Mouse (Mus musculus): Measurements from ENCODE around the gene Tnik. TPM values are rescaled to one million over a fixed set of nuclear protein-coding genes. Genes with fewer than 3 reads are reported as not detected.

Tnik gene
- polyA plus RNA-seq, 1 experiment from 2014 or later, result 1.9 TPM

DNA sequence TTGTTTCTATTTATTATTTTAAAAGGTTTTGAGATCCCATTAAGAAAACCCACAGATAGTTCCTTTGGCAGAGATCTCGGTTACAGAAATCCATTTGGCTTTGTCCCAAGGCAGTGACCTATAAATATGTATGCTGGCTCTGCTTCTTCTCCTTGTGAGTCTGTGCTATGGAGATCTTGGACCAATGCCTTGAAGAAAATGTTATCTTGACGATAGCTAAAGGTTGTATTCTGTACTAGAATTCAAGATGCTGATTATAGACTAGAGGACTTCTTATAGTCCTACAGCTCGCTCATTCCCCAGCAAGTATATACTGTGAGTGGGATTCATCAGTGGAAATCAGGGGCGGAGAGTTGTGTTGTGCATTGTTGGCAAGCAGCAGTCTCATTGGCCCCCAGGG, 178.5 kb downstream of the Tnik start:
- 62% methylated on average over 4 of the region's 4 CpGs for WGBS (ENCODE audit: insufficient replicate concordance)

DNA sequence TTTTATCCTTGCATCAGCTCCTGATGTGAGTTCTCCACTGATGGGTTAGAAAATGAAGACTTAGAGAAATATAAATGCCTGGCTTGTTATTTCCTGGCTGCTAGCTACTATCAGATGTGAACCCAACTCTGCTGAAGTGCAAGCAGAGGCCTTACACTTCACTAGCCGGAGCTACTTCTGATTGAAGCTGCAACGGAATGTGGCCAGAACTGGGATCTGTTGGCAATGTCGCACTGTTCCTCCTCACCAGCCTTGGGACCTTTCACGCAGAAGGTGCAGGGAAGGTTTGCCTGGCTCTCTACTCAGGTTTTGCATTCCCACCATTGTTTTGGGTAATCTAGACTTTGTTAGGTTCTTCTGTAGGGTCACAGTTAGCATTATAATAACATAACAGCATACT, 179.1 kb downstream of the Tnik start:
- no peak for ATAC-seq (ENCODE audit: insufficient read depth)
- no peak overlapping the region for H3K27ac ChIP-seq (replicated peaks)
- H3K4me2 ChIP-seq, result no peak overlapping the region
- H3K4me3 ChIP-seq (replicated peaks), result no peak overlapping the region
- no peaks in the 10 kb centered on the region for H3K36me3 ChIP-seq (replicated peaks)
- no peaks in the 10 kb centered on the region for H3K9me3 ChIP-seq (replicated peaks)
- H3K4me1 ChIP-seq (replicated peaks), result no peaks in the 10 kb centered on the region
- 79% methylated on average over 4 of the region's 4 CpGs for WGBS (ENCODE audit: insufficient replicate concordance)
- no peak overlapping the region for H3K9ac ChIP-seq
- H3K27me3 ChIP-seq, result no peaks in the 10 kb centered on the region

More for the DNA sequence above, 178.5 kb downstream of the Tnik start:
- no peak overlapping the region for H3K4me3 ChIP-seq (replicated peaks)
- H3K36me3 ChIP-seq (replicated peaks), result no peaks in the 10 kb centered on the region
- no peak overlapping the region for H3K4me2 ChIP-seq
- no peaks in the 10 kb centered on the region for H3K4me1 ChIP-seq (replicated peaks)
- no peaks in the 10 kb centered on the region for H3K27me3 ChIP-seq
- H3K9ac ChIP-seq, result no peak overlapping the region
- H3K9me3 ChIP-seq (replicated peaks), result no peaks in the 10 kb centered on the region
- ATAC-seq (ENCODE audit: insufficient read depth), result no peak
- H3K27ac ChIP-seq (replicated peaks), result no peak overlapping the region

DNA sequence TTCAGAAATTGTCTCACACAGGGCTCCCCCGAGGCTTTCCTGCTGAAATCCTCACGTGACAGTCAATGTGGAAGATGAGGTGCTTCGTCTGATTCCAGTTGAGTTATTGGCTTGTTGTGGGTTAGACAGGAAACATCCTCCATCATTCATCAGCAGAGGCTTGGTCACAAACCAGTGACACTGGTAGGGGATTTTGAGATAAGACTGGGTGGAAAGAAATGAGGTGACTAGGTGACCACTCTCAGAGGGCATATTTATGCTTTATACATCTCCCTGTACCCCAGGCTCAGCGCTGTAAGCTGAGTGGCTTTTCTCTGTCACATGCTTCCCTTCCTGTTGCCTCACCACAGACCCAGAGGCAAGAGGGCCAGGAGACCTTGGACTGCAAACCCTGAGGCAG, 184.9 kb downstream of the Tnik start:
- H3K27me3 ChIP-seq, result no peaks in the 10 kb centered on the region
- H3K4me2 ChIP-seq, result no peak overlapping the region
- no peak for ATAC-seq (ENCODE audit: insufficient read depth)
- H3K9me3 ChIP-seq (replicated peaks), result no peaks in the 10 kb centered on the region
- H3K4me1 ChIP-seq (replicated peaks), result no peaks in the 10 kb centered on the region
- 37% methylated on average over 4 of the region's 4 CpGs for WGBS (ENCODE audit: insufficient replicate concordance)
- no peak overlapping the region for H3K27ac ChIP-seq (replicated peaks)
- H3K4me3 ChIP-seq (replicated peaks), result no peak overlapping the region
- H3K36me3 ChIP-seq (replicated peaks), result no peaks in the 10 kb centered on the region
- H3K9ac ChIP-seq, result no peak overlapping the region

DNA sequence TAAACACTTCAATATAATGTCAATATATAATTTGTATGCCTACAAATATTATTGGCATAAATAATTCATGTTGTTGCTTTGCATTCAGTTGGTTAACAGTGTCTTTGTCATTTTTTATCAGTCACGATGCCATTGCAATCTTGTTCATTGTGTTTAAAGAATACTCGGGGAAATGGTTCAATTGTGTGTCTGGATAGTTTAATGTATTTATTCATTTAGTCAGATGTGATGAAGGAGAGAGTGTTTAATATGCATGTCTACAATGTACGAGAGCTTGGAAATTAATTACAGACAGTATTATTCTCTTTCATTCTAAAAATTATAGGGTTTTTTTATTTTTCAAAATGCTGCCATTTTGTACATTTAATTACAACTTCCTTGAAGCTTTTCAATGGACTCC, 190.4 kb downstream of the Tnik start:
- Histone ChIP-seq H3K27ac (replicated peaks) (no peak overlapping the region), H3K4me3 (replicated peaks) (no peak overlapping the region), H3K9ac (no peak overlapping the region), H3K4me2 (no peak overlapping the region), H3K4me1 (replicated peaks) (no peaks in the 10 kb centered on the region), H3K9me3 (replicated peaks) (no peaks in the 10 kb centered on the region), H3K36me3 (replicated peaks) (no peaks in the 10 kb centered on the region), H3K27me3 (no peaks in the 10 kb centered on the region)
- 64% methylated on average over 3 of the region's 3 CpGs for WGBS (ENCODE audit: insufficient replicate concordance)
- no peak for ATAC-seq (ENCODE audit: insufficient read depth)

DNA sequence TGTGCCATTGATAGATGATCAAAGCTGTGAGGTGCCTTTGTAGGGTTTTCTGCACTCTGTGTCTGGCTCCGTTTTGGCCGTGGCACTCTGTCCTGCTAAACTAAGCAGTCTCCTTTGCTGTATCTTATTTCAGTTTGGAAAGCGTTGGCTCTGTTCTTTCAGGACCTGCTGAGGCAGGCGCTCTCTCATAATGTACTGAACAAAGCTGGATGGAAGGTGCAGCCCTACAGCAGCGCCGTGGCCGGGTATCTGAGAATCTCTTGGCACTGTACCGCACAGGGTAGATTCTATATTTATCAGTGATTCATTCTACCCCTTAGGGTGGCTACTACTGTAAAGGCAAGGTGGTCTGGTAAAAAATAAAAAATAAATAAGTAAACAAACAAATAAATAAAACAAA, 193.8 kb downstream of the Tnik start:
- Histone ChIP-seq H3K27ac (replicated peaks) (no peak overlapping the region), H3K4me1 (replicated peaks) (no peaks in the 10 kb centered on the region), H3K27me3 (no peaks in the 10 kb centered on the region), H3K4me3 (replicated peaks) (no peak overlapping the region), H3K4me2 (no peak overlapping the region), H3K9me3 (replicated peaks) (no peaks in the 10 kb centered on the region), H3K9ac (no peak overlapping the region), H3K36me3 (replicated peaks) (no peaks in the 10 kb centered on the region)
- WGBS (ENCODE audit: insufficient replicate concordance), result 73% methylated on average over 8 of the region's 8 CpGs
- ATAC-seq (ENCODE audit: insufficient read depth), result no peak

DNA sequence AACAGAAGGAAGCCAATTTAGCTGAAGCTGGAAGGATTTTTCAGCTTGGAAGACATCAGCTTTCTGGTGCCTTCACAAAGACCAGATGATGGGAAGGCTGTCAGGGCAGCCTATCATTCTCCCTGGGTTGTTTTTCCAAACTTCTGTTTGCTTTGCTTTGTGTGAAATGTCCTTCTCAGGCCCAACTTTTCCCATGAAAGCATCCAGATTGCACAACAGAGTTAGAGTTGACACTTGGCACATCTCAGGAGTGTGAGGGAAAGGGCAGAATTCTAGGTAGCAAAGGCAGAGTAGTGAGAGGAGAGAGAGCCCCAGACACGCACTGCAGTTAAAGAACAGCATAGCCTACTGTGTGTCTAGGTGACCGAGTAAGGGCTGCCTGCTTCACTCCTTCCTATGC, 194.5 kb downstream of the Tnik start:
- no peak overlapping the region for H3K9ac ChIP-seq
- no peaks in the 10 kb centered on the region for H3K4me1 ChIP-seq (replicated peaks)
- H3K27ac ChIP-seq (replicated peaks), result no peak overlapping the region
- no peak overlapping the region for H3K4me2 ChIP-seq
- H3K27me3 ChIP-seq, result no peaks in the 10 kb centered on the region
- WGBS (ENCODE audit: insufficient replicate concordance), result 60% methylated on average over 2 of the region's 2 CpGs
- ATAC-seq (ENCODE audit: insufficient read depth), result no peak
- no peaks in the 10 kb centered on the region for H3K9me3 ChIP-seq (replicated peaks)
- H3K36me3 ChIP-seq (replicated peaks), result no peaks in the 10 kb centered on the region
- H3K4me3 ChIP-seq (replicated peaks), result no peak overlapping the region

DNA sequence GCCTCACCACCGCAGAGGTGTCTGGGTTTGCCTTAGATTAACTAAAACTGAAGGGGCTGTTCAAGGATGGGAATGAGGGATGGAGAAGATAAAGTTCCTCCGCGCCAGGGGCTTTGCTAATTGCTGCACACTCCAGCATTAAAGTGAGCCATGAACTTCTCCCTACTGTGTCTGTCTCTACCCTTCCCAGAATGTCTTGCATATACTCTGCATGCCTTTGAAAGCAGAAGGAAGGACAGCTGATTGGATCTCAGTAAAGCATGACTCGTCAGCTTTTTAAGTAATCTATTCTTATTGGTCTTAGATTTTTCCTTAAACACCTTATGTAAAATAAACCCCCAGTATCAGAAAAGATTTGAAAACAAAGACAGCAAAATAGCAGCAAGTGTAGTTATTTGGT, 203.7 kb downstream of the Tnik start:
- WGBS (ENCODE audit: insufficient replicate concordance), result 59% methylated on average over 4 of the region's 4 CpGs
- H3K9me3 ChIP-seq (replicated peaks), result no peaks in the 10 kb centered on the region
- H3K27me3 ChIP-seq, result no peaks in the 10 kb centered on the region
- no peak for ATAC-seq (ENCODE audit: insufficient read depth)
- H3K4me3 ChIP-seq (replicated peaks), result no peak overlapping the region
- H3K9ac ChIP-seq, result no peak overlapping the region
- no peak overlapping the region for H3K27ac ChIP-seq (replicated peaks)
- H3K4me2 ChIP-seq, result no peak overlapping the region
- H3K4me1 ChIP-seq (replicated peaks), result no peaks in the 10 kb centered on the region
- no peaks in the 10 kb centered on the region for H3K36me3 ChIP-seq (replicated peaks)

DNA sequence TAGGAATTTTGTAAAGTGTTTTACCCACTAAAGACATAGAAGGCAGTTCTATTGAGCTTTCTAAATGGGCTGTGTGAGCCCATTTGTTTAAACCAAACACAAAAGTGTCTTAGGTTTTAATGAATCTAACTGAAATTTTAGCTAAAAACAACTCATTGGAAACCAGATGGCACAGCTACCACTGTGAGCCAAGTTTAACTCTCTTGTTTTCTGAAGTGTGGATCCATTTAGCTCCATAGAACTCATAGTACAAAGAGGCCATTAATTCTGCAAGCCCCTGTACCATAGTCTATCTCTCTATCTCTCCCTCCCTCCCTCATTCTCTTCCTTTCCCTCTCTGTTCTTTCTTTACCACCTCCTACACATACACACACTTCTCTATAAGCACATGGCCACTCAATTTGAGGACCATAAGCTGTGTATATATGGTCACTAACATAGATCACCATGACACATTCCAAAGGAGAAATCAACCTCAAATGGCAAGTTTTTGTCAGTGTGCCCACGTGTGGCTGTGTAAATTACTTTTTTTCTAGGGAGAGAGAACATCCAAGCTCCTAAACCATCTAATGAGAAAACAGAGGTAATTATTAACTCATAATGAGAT, 204.2 kb downstream of the Tnik start:
- no peak overlapping the region for H3K27ac ChIP-seq (replicated peaks)
- H3K9ac ChIP-seq, result no peak overlapping the region
- no peak overlapping the region for H3K4me3 ChIP-seq (replicated peaks)
- H3K4me2 ChIP-seq, result no peak overlapping the region
- no peaks in the 10 kb centered on the region for H3K4me1 ChIP-seq (replicated peaks)
- WGBS (ENCODE audit: insufficient replicate concordance), result 25% methylated on average over 1 of the region's 1 CpGs
- no peaks in the 10 kb centered on the region for H3K36me3 ChIP-seq (replicated peaks)
- no peak for ATAC-seq (ENCODE audit: insufficient read depth)
- no peaks in the 10 kb centered on the region for H3K27me3 ChIP-seq
- no peaks in the 10 kb centered on the region for H3K9me3 ChIP-seq (replicated peaks)

DNA sequence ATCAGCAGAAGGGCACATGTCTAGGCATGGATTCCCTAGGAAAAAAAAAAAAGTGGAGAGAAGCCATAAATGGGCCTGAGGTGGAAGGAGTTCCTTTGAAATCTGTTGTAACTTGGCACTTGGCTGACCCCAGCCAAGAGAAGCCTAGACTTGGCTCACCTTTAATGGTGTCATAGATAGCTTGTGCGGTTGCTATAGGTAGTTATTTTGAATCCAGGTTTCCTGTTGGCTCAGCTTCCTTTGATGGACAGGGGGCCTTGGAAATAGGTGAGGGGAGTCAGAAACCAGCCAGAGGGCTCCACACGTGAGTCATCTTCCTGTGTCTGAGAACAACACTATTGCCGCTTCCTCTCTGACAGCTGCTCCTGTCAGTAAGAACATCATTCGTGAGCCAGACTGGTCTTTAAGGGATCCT, 204.9 kb downstream of the Tnik start:
- Histone ChIP-seq H3K4me3 (replicated peaks) (no peak overlapping the region), H3K4me2 (no peak overlapping the region), H3K27me3 (no peaks in the 10 kb centered on the region), H3K36me3 (replicated peaks) (no peaks in the 10 kb centered on the region), H3K4me1 (replicated peaks) (no peaks in the 10 kb centered on the region), H3K9ac (no peak overlapping the region), H3K27ac (replicated peaks) (no peak overlapping the region), H3K9me3 (replicated peaks) (no peaks in the 10 kb centered on the region)
- no peak for ATAC-seq (ENCODE audit: insufficient read depth)
- 32% methylated on average over 4 of the region's 4 CpGs for WGBS (ENCODE audit: insufficient replicate concordance)

DNA sequence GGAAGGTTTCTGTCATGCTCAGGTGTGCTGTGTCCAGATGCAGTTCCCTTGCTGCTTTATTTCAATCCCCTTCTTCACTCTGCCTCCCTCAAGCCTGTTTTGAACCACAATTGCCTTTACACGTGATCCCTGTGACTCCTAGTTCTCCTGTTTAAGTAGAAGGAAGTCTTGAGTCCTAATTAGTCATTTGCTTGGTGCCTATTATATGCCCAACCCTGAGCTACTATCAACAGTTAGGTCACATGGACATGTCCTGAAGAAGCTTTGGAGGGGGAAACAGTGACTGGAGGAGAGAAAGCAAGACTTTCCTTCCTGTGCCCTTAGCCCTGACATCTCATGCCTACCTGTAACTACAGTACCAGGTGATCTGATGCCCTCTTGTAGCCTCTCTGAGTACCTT, 210.4 kb downstream of the Tnik start:
- Histone ChIP-seq H3K4me1 (replicated peaks) (no peaks in the 10 kb centered on the region), H3K4me2 (no peak overlapping the region), H3K9me3 (replicated peaks) (no peaks in the 10 kb centered on the region), H3K9ac (no peak overlapping the region), H3K36me3 (replicated peaks) (no peaks in the 10 kb centered on the region), H3K4me3 (replicated peaks) (no peak overlapping the region), H3K27ac (replicated peaks) (no peak overlapping the region), H3K27me3 (no peaks in the 10 kb centered on the region)
- 55% methylated on average over 1 of the region's 1 CpGs for WGBS (ENCODE audit: insufficient replicate concordance)
- ATAC-seq (ENCODE audit: insufficient read depth), result no peak

DNA sequence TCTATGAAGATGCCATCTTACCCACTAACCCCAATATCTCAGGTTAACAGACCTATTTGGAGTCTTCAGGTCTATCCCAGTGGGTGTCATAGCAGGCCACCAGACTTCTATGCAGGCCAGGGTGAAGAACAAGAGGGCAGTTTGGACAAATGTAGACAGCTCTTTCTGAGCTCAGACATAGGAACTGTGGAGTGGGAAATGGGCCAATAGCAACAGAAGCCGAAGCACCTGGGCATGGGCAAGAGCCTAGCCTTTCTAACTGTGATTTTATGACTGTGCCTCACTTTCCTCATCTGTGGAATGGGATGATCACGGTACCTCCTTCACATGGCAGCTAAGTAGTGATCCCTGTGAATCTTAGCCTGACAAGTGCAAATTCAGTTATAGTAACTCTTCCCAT, 214.4 kb downstream of the Tnik start:
- no peaks in the 10 kb centered on the region for H3K36me3 ChIP-seq (replicated peaks)

DNA sequence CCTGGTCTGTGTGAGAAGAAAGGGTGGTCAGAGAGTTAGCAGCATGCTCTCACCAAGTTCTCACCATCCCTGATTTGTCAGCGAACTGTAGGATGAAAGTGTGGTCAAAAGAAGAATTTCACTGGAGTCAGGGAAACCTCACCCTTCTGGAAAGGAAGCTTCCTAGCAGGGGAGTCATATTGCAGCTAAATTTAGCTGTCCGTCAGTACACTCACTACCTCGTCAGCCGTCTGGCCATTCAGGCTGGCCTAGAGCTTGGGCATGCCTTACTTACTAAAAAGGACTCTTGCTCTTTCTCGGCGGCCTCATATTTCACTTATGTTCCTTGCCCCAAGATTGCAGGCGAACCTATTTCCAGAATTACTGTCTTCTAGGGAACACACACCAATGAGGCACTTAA, 222.7 kb downstream of the Tnik start:
- no peak overlapping the region for H3K4me3 ChIP-seq (replicated peaks)
- no peak overlapping the region for H3K9ac ChIP-seq
- no peak overlapping the region for H3K4me2 ChIP-seq
- H3K27me3 ChIP-seq, result no peaks in the 10 kb centered on the region
- WGBS (ENCODE audit: insufficient replicate concordance), result 62% methylated on average over 7 of the region's 7 CpGs
- no peaks in the 10 kb centered on the region for H3K9me3 ChIP-seq (replicated peaks)
- H3K36me3 ChIP-seq (replicated peaks), result no peaks in the 10 kb centered on the region
- no peaks in the 10 kb centered on the region for H3K4me1 ChIP-seq (replicated peaks)
- no peak for ATAC-seq (ENCODE audit: insufficient read depth)
- no peak overlapping the region for H3K27ac ChIP-seq (replicated peaks)

More for the DNA sequence above, 214.4 kb downstream of the Tnik start:
- no peak overlapping the region for H3K27ac ChIP-seq (replicated peaks)
- WGBS (ENCODE audit: insufficient replicate concordance), result 66% methylated on average over 2 of the region's 2 CpGs
- H3K9me3 ChIP-seq (replicated peaks), result no peaks in the 10 kb centered on the region
- H3K27me3 ChIP-seq, result no peaks in the 10 kb centered on the region
- H3K9ac ChIP-seq, result no peak overlapping the region
- no peak overlapping the region for H3K4me3 ChIP-seq (replicated peaks)
- no peak overlapping the region for H3K4me2 ChIP-seq
- ATAC-seq (ENCODE audit: insufficient read depth), result no peak
- no peaks in the 10 kb centered on the region for H3K4me1 ChIP-seq (replicated peaks)

Data from liver, embryonic 15.5 days (tissue).